Mouse (Mus musculus) adrenal gland (tissue): ENCODE results near the gene Smg1.

Experiments
- intact Hi-C: fragments of 180-260 bp; cut with DNase I; formaldehyde crosslinking; loops from one replicate; pipeline ENCODE4 v1.15.1; 2025

The Smg1 gene

GRCm38 (mm10) chr7:118115533-118115876 is 128.0 kb downstream of the Smg1 start:
- intact Hi-C loops: no loop called here

GRCm38 (mm10) chr7:118113541-118114297 is 129.8 kb downstream of the Smg1 start:
- intact Hi-C loops: no loop called here

- intact Hi-C loops: no loop called here
Observed at GRCm38 (mm10) chr7:118111128-118111527, 132.3 kb downstream of the Smg1 start.

- intact Hi-C loops: no loop called here
Observed at GRCm38 (mm10) chr7:118107671-118108070, 135.8 kb downstream of the Smg1 start.

GRCm38 (mm10) chr7:118104458-118105052 is 138.9 kb downstream of the Smg1 start:
- intact Hi-C loops: no loop called here

GRCm38 (mm10) chr7:118103462-118104379 is 139.7 kb downstream of the Smg1 start:
- intact Hi-C loops: no loop called here

- intact Hi-C loops: no loop called here
Observed at GRCm38 (mm10) chr7:118102678-118103461, 140.6 kb downstream of the Smg1 start.

GRCm38 (mm10) chr7:118102231-118102630 is 141.2 kb downstream of the Smg1 start:
- intact Hi-C loops: no loop called here

GRCm38 (mm10) chr7:118097615-118098014 is 145.9 kb downstream of the Smg1 start:
- intact Hi-C loops: no loop called here
